Mouse (Mus musculus) limb, embryonic 13.5 days (tissue): ENCODE results near the gene H2-M9. TPM values are rescaled to one million over a fixed set of nuclear protein-coding genes. Genes with fewer than 3 reads are reported as not detected.

Experiments used
- ATAC-seq: fragments of 200-750 bp; cut with Nextera tagmentation; 2 replicates; pipeline ENCODE4 v1.8.0; 2017; ENCODE audit warnings: low read depth, moderate number of reproducible peaks, moderate TSS enrichment; ENCODE audit not compliant: low FRiP score
- H3K27ac ChIP-seq: fragments of 300-500 bp; sonication (generic); 2 replicates; pipeline ENCODE4 v1.5.1; 2015; ENCODE audit warnings: inconsistent platforms, mild to moderate bottlenecking, moderate library complexity
- H3K27me3 ChIP-seq: fragments of 300-500 bp; sonication (generic); 2 replicates; pipeline ENCODE4 v1.6.1; 2015; ENCODE audit warnings: mild to moderate bottlenecking, inconsistent platforms
- H3K36me3 ChIP-seq: fragments of 300-500 bp; sonication (generic); 2 replicates; pipeline ENCODE4 v1.6.1; 2015; ENCODE audit warnings: inconsistent platforms, mild to moderate bottlenecking, moderate library complexity
- H3K4me1 ChIP-seq: fragments of 300-500 bp; sonication (generic); 2 replicates; pipeline ENCODE4 v1.6.1; 2015; ENCODE audit warnings: inconsistent platforms
- H3K4me2 ChIP-seq: fragments of 300-500 bp; sonication (generic); replicated peaks from 2 replicates; pipeline ENCODE4 v1.6.1; 2015; ENCODE audit warnings: inconsistent platforms, mild to moderate bottlenecking, moderate library complexity
- H3K4me3 ChIP-seq: fragments of 300-500 bp; sonication (generic); 2 replicates; pipeline ENCODE4 v1.5.1; 2015; ENCODE audit warnings: moderate library complexity, mild to moderate bottlenecking, inconsistent platforms
- H3K9ac ChIP-seq: fragments of 300-500 bp; sonication (generic); 2 replicates; pipeline ENCODE4 v1.6.1; 2015; ENCODE audit warnings: mild to moderate bottlenecking, inconsistent platforms
- H3K9me3 ChIP-seq: fragments of 300-500 bp; sonication (generic); 2 replicates; pipeline ENCODE4 v1.6.1; 2016; ENCODE audit warnings: inconsistent platforms
- WGBS: fragments of 180-500 bp; shearing (Covaris S2); methylation state at CpG from one replicate; pipeline ENCODE4 v1.1.7; 2015; 5-methylcytosine and 5-hydroxymethylcytosine counted together
- polyA plus RNA-seq: library from polyadenylated mRNA; unstranded; fragments of >200 nt; fragmentation: Nextera tagmentation; extraction: Ambion mirVana; gene quantifications from 2 replicates; pipeline ENCODE4 v1.2.1, GENCODE M21; 2015

Gene H2-M9
- not detected in 2 replicates for polyA plus RNA-seq

DNA sequence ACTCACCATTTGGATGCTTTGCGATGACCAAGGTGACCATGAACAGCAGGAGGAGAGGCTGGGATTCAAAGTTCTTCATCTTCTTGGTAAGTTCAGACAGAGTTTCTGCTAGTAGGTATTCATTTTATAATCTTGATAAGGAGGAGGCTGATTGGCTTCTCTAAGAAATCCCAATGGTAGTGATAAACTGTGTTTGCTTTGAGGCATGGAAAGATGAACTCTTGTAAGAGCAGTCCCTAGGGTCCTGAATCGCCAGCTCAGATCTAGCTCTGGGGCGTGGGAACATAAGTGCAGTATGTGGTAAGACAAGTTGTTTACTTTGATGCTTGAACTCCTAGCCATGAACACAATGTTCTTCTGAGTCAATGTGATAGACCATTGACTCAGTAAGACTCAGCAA lies at the start of gene H2-M9:
TSS of gene H2-M9 (minus strand) at position 101 of the 400 bp plus-strand sequence.
- Histone ChIP-seq H3K4me1 (no peaks in the 10 kb centered on the region), H3K9me3 (no peaks in the 10 kb centered on the region), H3K27me3 (no peaks in the 10 kb centered on the region), H3K36me3 (no peaks in the 10 kb centered on the region), H3K4me3 (no peak within 1 kb of the TSS), H3K9ac (no peak within 1 kb of the TSS), H3K27ac (no peak within 1 kb of the TSS), H3K4me2 (no peak within 1 kb of the TSS)
- WGBS = 87% methylated on average over 3 of the region's 3 CpGs
- no peak for ATAC-seq

DNA sequence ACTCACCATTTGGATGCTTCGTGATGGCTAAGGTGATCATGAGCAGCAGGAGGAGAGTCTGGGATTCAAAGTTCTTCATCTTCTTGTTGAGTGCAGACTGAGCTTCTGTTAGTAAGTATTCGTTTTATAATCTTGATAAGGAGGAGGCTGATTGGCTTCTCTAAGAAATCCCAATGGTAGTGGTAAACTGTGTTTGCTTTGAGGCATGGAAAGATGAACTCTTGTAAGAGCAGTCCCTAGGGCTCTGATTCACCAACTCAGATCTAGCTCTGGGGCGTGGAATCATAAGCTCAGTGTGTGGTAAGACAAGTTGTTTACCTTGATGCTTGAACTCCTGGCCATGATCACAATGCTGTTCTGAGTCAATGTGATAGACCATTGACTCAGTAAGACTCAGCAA lies 29.7 kb upstream of the H2-M9 start, which contains the start of gene H2-M1:
TSS of gene H2-M1 (minus strand) at position 101 of the 400 bp plus-strand sequence.
- Histone ChIP-seq H3K4me2 (no peak within 1 kb of the TSS), H3K4me1 (no peaks in the 10 kb centered on the region), H3K4me3 (no peak within 1 kb of the TSS), H3K27ac (no peak within 1 kb of the TSS), H3K36me3 (no peaks in the 10 kb centered on the region), H3K9me3 (no peaks in the 10 kb centered on the region), H3K27me3 (no peaks in the 10 kb centered on the region), H3K9ac (no peak within 1 kb of the TSS)
- 76% methylated on average over 3 of the region's 3 CpGs for WGBS
- ATAC-seq = no peak

Other genes with a start within 250 kb of the H2-M9 start
- not detected in 2 replicates for gene H2-M10.4, start 180.3 kb downstream of the H2-M9 start, polyA plus RNA-seq
- not detected in 2 replicates for gene H2-M11, start 95.6 kb downstream of the H2-M9 start, polyA plus RNA-seq
- gene H2-M1, start 29.6 kb upstream of the H2-M9 start, polyA plus RNA-seq = not detected in 2 replicates
- gene H2-M10.5, start 130.2 kb upstream of the H2-M9 start, polyA plus RNA-seq = not detected in 2 replicates
- gene H2-M10.6, start 169.5 kb upstream of the H2-M9 start, polyA plus RNA-seq = not detected in 2 replicates
- 52.3 and 53.7 TPM in 2 replicates for gene Trim26, start 194.5 kb upstream of the H2-M9 start, polyA plus RNA-seq
- 0.13 and 0.28 TPM in 2 replicates for gene Trim15, start 224.5 kb upstream of the H2-M9 start, polyA plus RNA-seq
- 2.5 and 3.9 TPM in 2 replicates for gene Trim10, start 226.9 kb upstream of the H2-M9 start, polyA plus RNA-seq
- not detected in 2 replicates for gene Trim40, start 247.5 kb upstream of the H2-M9 start, polyA plus RNA-seq